Mouse (Mus musculus) layer of hippocampus, adult 2 months (tissue): Measurements from ENCODE around the gene Nosip. TPM values are rescaled to one million over a fixed set of nuclear protein-coding genes. Genes with fewer than 3 reads are reported as not detected.
A peak's percentile ranks its signal among the peaks of the same experiment; 100 is the strongest.

ENCODE experiments used
- DNase-seq, 2 experiments: peaks; one replicate each; pipeline ENCODE4 v3.0.0; 2022; ENCODE audit warnings: low spot score in 2 of 2
- H3K27ac ChIP-seq: fragments of 200-600 bp; 2 replicates; pipeline ENCODE4 v1.8.1; 2022
- H3K4me3 ChIP-seq: fragments of 200-600 bp; 2 replicates; pipeline ENCODE4 v1.8.1; 2022; ENCODE audit warnings: mild to moderate bottlenecking
- CTCF ChIP-seq: fragments of 200-600 bp; conservative IDR thresholded peaks from 2 replicates; pipeline ENCODE4 v1.8.1; 2022; ENCODE audit warnings: antibody characterized with exemption, mild to moderate bottlenecking, moderate library complexity
- total RNA-seq, 2 experiments: library from RNA; stranded (reverse); gene quantifications; 2 replicates each; pipeline ENCODE4 v1.2.3; 2021

The Nosip gene
- total RNA-seq, 2 experiments from 2014 or later, result 54.2 to 57.7 TPM

GRCm38 (mm10) chr7:45073171-45073707, 11.0 kb downstream of the Nosip start:
- H3K27ac ChIP-seq, result no peak overlapping the region
- H3K4me3 ChIP-seq, result no peak overlapping the region
- no peak for TF ChIP-seq CTCF

GRCm38 (mm10) chr7:45073949-45074348, 11.7 kb downstream of the Nosip start:
- H3K4me3 ChIP-seq, result no peak overlapping the region
- no peak overlapping the region for H3K27ac ChIP-seq
- no peak for TF ChIP-seq CTCF
- DNase-seq, result no peak

More at GRCm38 (mm10) chr7:45073171-45073707, 11.0 kb downstream of the Nosip start:
- DNase-seq, result no peak

GRCm38 (mm10) chr7:45075405-45075804, 13.2 kb downstream of the Nosip start:
- no peak overlapping the region for H3K4me3 ChIP-seq
- TF ChIP-seq CTCF, result no peak
- no peak overlapping the region for H3K27ac ChIP-seq
- DNase-seq, result no peak

- no peak for DNase-seq
- TF ChIP-seq CTCF, result no peak
- H3K27ac ChIP-seq, result no peak overlapping the region
- no peak overlapping the region for H3K4me3 ChIP-seq
These were observed 14.3 kb downstream of the Nosip start for GRCm38 (mm10) chr7:45076501-45076900.

- no peak overlapping the region for H3K4me3 ChIP-seq
- no peak for TF ChIP-seq CTCF
- H3K27ac ChIP-seq, result no peak overlapping the region
- DNase-seq, result no peak
These were observed 15.1 kb downstream of the Nosip start for GRCm38 (mm10) chr7:45077322-45077721.

GRCm38 (mm10) chr7:45077829-45078228, 15.6 kb downstream of the Nosip start:
- DNase-seq, result no peak
- TF ChIP-seq CTCF, result no peak
- H3K4me3 ChIP-seq, result no peak overlapping the region
- no peak overlapping the region for H3K27ac ChIP-seq

GRCm38 (mm10) chr7:45078513-45078912, 16.3 kb downstream of the Nosip start:
- H3K27ac ChIP-seq, result no peak overlapping the region
- TF ChIP-seq CTCF, result peak; percentile 83
- no peak overlapping the region for H3K4me3 ChIP-seq
- DNase-seq, result peak; percentile 38 to 66

- peak; percentile 85 to 96 for DNase-seq
- Histone ChIP-seq H3K27ac (no peak overlapping the region), H3K4me3 (no peak overlapping the region)
- TF ChIP-seq CTCF, result peak; percentile 91
These were observed 17.6 kb downstream of the Nosip start for GRCm38 (mm10) chr7:45079856-45080255.

GRCm38 (mm10) chr7:45081016-45081415, 18.8 kb downstream of the Nosip start:
- no peak for TF ChIP-seq CTCF
- DNase-seq, result no peak
- Histone ChIP-seq H3K27ac (no peak overlapping the region), H3K4me3 (no peak overlapping the region)

- Histone ChIP-seq H3K27ac (peak overlapping the region; percentile 73), H3K4me3 (peak overlapping the region; percentile 13; the same call in 1 of the 2 replicates)
- no peak for DNase-seq
- TF ChIP-seq CTCF, result peak; percentile 24; the same call in 1 of the 2 replicates
These were observed 20.4 kb downstream of the Nosip start for GRCm38 (mm10) chr7:45082401-45083299.

GRCm38 (mm10) chr7:45083300-45083890, 21.2 kb downstream of the Nosip start:
- Histone ChIP-seq H3K27ac (peak overlapping the region; percentile 73; the same call in 1 of the 2 replicates), H3K4me3 (peak overlapping the region; percentile 13; the same call in 1 of the 2 replicates)
- no peak for TF ChIP-seq CTCF
- no peak for DNase-seq

- H3K4me3 ChIP-seq, result no peak overlapping the region
- H3K27ac ChIP-seq, result no peak overlapping the region
- DNase-seq, result no peak
- peak; percentile 28 for TF ChIP-seq CTCF
These were observed 23.9 kb downstream of the Nosip start for GRCm38 (mm10) chr7:45086084-45086483.

- Histone ChIP-seq H3K27ac (no peak overlapping the region), H3K4me3 (no peak overlapping the region)
- no peak for TF ChIP-seq CTCF
- no peak for DNase-seq
These were observed 26.4 kb downstream of the Nosip start for GRCm38 (mm10) chr7:45088597-45088996.
